Mouse (Mus musculus): ENCODE data around the gene Fxyd1. TPM values are rescaled to one million over a fixed set of nuclear protein-coding genes. Genes with fewer than 3 reads are reported as not detected.

Gene Fxyd1
- polyA plus RNA-seq, 1 experiment from 2014 or later, result 21.8 TPM

DNA sequence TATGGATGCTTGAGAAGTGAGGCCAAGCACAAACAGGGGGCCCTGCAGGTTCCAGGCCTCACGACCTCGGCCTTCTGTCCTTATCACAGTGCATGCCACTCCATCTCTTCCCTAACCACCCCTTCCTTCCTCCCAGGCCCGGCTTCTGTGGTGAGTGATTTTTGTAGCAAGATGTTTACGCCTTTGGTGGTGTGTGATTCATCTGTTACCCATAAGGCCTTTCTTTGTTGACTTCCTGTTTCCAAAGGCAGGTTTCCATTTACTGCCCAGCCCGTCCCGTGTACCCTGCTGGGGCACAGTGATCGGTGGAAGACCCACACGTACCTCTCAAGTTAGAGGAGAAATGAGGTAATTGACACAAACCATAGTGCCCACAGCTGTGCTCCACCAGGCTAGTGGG, 54.3 kb downstream of the Fxyd1 start:
- Histone ChIP-seq H3K27me3 (ENCODE audit: control insufficient read depth, insufficient read depth, low read length) (no peaks in the 10 kb centered on the region), H3K27ac (ENCODE audit: low read depth, low read length) (no peak overlapping the region), H3K4me1 (ENCODE audit: control insufficient read depth, insufficient read depth, low read length) (no peaks in the 10 kb centered on the region), H3K4me2 (ENCODE audit: low read depth) (no peak overlapping the region), H3K36me3 (ENCODE audit: control insufficient read depth, insufficient read depth, low read length) (no peaks in the 10 kb centered on the region), H3K9me3 (ENCODE audit: control insufficient read depth, low read length) (no peaks in the 10 kb centered on the region), H3K4me3 (ENCODE audit: low read depth, low read length) (no peak overlapping the region), H3K9ac (ENCODE audit: low read length) (no peak overlapping the region)
- DNase-seq (ENCODE audit: low spot score), result no peak
- 85% methylated on average over 8 of the region's 8 CpGs for WGBS
- ATAC-seq (ENCODE audit: insufficient read depth, low FRiP score, low TSS enrichment), result no peak

Small RNA genes within 50 kb of the gene (microRNA-seq; reads per million reads assigned to microRNA genes)
- gene Mir7050, result not detected

Other genes with a start within 250 kb of the Fxyd1 start
- not detected in 2 replicates for gene Ffar2, start 233.4 kb downstream of the Fxyd1 start, polyA plus RNA-seq (2014; fragmentation: Nextera tagmentation; extraction: Ambion mirVana)
- not detected in 2 replicates for gene Ffar3, start 201.0 kb downstream of the Fxyd1 start, polyA plus RNA-seq (2014; fragmentation: Nextera tagmentation; extraction: Ambion mirVana)
- gene Ffar1, start 195.6 kb downstream of the Fxyd1 start, polyA plus RNA-seq (2014; fragmentation: Nextera tagmentation; extraction: Ambion mirVana), result 0.05 TPM in 1 of 2 replicates, not detected in the other
- gene Cd22, start 176.9 kb downstream of the Fxyd1 start, polyA plus RNA-seq (2014; fragmentation: Nextera tagmentation; extraction: Ambion mirVana), result 0.05 TPM in 1 of 2 replicates, not detected in the other
- gene Mag, start 142.3 kb downstream of the Fxyd1 start, polyA plus RNA-seq (2014; fragmentation: Nextera tagmentation; extraction: Ambion mirVana), result 0.16 and 0.41 TPM in 2 replicates
- not detected in 2 replicates for gene Hamp2, start 132.5 kb downstream of the Fxyd1 start, polyA plus RNA-seq (2014; fragmentation: Nextera tagmentation; extraction: Ambion mirVana)
- not detected in 2 replicates for gene Hamp, start 113.2 kb downstream of the Fxyd1 start, polyA plus RNA-seq (2014; fragmentation: Nextera tagmentation; extraction: Ambion mirVana)
- 27.9 and 28.1 TPM in 2 replicates for gene Usf2, start 100.4 kb downstream of the Fxyd1 start, polyA plus RNA-seq (2014; fragmentation: Nextera tagmentation; extraction: Ambion mirVana)
- gene Lsr, start 83.7 kb downstream of the Fxyd1 start, polyA plus RNA-seq (2014; fragmentation: Nextera tagmentation; extraction: Ambion mirVana), result 14.1 and 16.6 TPM in 2 replicates
- gene Fam187b, start 83.4 kb downstream of the Fxyd1 start, polyA plus RNA-seq (2014; fragmentation: Nextera tagmentation; extraction: Ambion mirVana), result 0.32 and 0.93 TPM in 2 replicates
- gene Fxyd5, start 14.7 kb downstream of the Fxyd1 start, polyA plus RNA-seq (2014; fragmentation: Nextera tagmentation; extraction: Ambion mirVana), result 16.2 and 17.3 TPM in 2 replicates
- 30.5 and 36.5 TPM in 2 replicates for gene Fxyd7, start 5.7 kb downstream of the Fxyd1 start, polyA plus RNA-seq (2014; fragmentation: Nextera tagmentation; extraction: Ambion mirVana)
- gene Lgi4, start 2.1 kb upstream of the Fxyd1 start, polyA plus RNA-seq (2014; fragmentation: Nextera tagmentation; extraction: Ambion mirVana), result 4.6 and 4.9 TPM in 2 replicates
- 6.0 and 7.7 TPM in 2 replicates for gene Fxyd3, start 19.5 kb upstream of the Fxyd1 start, polyA plus RNA-seq (2014; fragmentation: Nextera tagmentation; extraction: Ambion mirVana)
- gene Hpn, start 58.1 kb upstream of the Fxyd1 start, polyA plus RNA-seq (2014; fragmentation: Nextera tagmentation; extraction: Ambion mirVana), result 1.6 TPM in 2 replicates
- 0.65 and 0.94 TPM in 2 replicates for gene Scn1b, start 69.8 kb upstream of the Fxyd1 start, polyA plus RNA-seq (2014; fragmentation: Nextera tagmentation; extraction: Ambion mirVana)
- gene Gramd1a, start 98.7 kb upstream of the Fxyd1 start, polyA plus RNA-seq (2014; fragmentation: Nextera tagmentation; extraction: Ambion mirVana), result 144 and 159 TPM in 2 replicates
- not detected in 2 replicates for gene Scgb2b2, start 233.3 kb upstream of the Fxyd1 start, polyA plus RNA-seq (2014; fragmentation: Nextera tagmentation; extraction: Ambion mirVana)
- not detected in 2 replicates for gene Scgb1b2, start 234.6 kb upstream of the Fxyd1 start, polyA plus RNA-seq (2014; fragmentation: Nextera tagmentation; extraction: Ambion mirVana)

All from neural tube, embryonic 11.5 days (tissue).